Mouse (Mus musculus): ENCODE results near the gene Gm5148. TPM values are rescaled to one million over a fixed set of nuclear protein-coding genes. Genes with fewer than 3 reads are reported as not detected.

The Gm5148 gene
- polyA plus RNA-seq, 1 experiment from 2014 or later, result 8.1 TPM

- WGBS, result 71% methylated on average over 5 of the region's 5 CpGs
- Histone ChIP-seq H3K4me3 (ENCODE audit: low read length) (no peak overlapping the region), H3K4me1 (ENCODE audit: control insufficient read depth, insufficient read depth, low read length) (peaks cover 37% of the 10 kb centered on the region), H3K9me3 (ENCODE audit: control insufficient read depth, low read length) (no peaks in the 10 kb centered on the region), H3K36me3 (ENCODE audit: control insufficient read depth, insufficient read depth, low read length) (no peaks in the 10 kb centered on the region), H3K27ac (ENCODE audit: low read depth, low read length) (no peak overlapping the region), H3K9ac (ENCODE audit: low read depth, low read length) (no peak overlapping the region), H3K27me3 (ENCODE audit: control insufficient read depth, insufficient read depth, low read length) (no peaks in the 10 kb centered on the region), H3K4me2 (replicated peaks; ENCODE audit: low read depth, low read length) (no peak overlapping the region)
- ATAC-seq (ENCODE audit: low FRiP score, low TSS enrichment), result no peak
Measured at GRCm38 (mm10) chr3:37727392-37727791, 3.1 kb upstream of the Gm5148 start.

GRCm38 (mm10) chr3:37726501-37727140, 2.3 kb upstream of the Gm5148 start:
- Histone ChIP-seq H3K4me2 (replicated peaks; ENCODE audit: low read depth, low read length) (no peak overlapping the region), H3K4me1 (ENCODE audit: control insufficient read depth, insufficient read depth, low read length) (peaks cover 37% of the 10 kb centered on the region), H3K9me3 (ENCODE audit: control insufficient read depth, low read length) (no peaks in the 10 kb centered on the region), H3K27ac (ENCODE audit: low read depth, low read length) (no peak overlapping the region), H3K36me3 (ENCODE audit: control insufficient read depth, insufficient read depth, low read length) (no peaks in the 10 kb centered on the region), H3K9ac (ENCODE audit: low read depth, low read length) (no peak overlapping the region), H3K27me3 (ENCODE audit: control insufficient read depth, insufficient read depth, low read length) (no peaks in the 10 kb centered on the region), H3K4me3 (ENCODE audit: low read length) (no peak overlapping the region)
- 82% methylated on average over 4 of the region's 4 CpGs for WGBS
- no peak for ATAC-seq (ENCODE audit: low FRiP score, low TSS enrichment)

DNA sequence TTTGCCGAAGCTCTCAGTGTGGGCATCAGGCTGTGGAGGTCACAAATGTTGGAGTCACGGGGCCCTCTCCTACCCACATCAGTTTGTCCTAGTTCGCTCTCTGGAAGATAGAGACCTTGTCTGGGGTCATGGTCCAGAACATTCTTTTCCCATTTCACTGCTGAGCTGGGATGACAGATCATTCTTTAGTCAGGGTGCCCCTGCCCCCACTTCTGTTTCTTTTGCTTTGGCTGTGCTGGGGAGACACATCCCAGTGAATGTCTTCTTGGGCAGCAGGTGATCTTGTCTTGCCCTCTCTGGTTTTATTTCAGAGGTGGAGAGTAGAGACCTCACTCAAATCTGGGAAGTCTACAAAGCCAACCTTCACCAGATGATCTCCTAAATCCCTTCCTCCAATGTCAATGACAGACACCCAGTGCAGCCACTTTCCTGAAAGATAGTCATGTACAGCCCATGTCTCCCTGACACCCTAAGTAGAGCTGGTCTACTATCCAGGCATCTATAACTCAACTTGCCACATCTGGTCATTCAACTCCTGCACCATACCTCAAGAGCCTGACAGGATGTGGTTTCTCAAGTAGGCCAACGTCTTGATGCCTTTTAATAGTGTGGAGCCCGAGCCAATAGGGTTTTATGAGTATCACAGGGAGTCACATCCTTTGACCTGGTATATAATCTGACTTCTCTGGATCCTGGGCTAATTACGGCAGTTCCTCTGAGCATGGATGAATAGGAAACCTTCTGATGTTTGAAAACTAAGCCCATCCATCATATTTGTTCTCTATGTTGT, 851 bp upstream of the Gm5148 start:
- Histone ChIP-seq H3K36me3 (ENCODE audit: control insufficient read depth, insufficient read depth, low read length) (no peaks in the 10 kb centered on the region), H3K27me3 (ENCODE audit: control insufficient read depth, insufficient read depth, low read length) (no peaks in the 10 kb centered on the region), H3K27ac (ENCODE audit: low read depth, low read length) (peak overlapping the region; percentile 53; the same call in 1 of the 2 replicates), H3K9me3 (ENCODE audit: control insufficient read depth, low read length) (no peaks in the 10 kb centered on the region), H3K4me1 (ENCODE audit: control insufficient read depth, insufficient read depth, low read length) (peaks cover 37% of the 10 kb centered on the region), H3K4me2 (replicated peaks; ENCODE audit: low read depth, low read length) (peak overlapping the region; percentile 58), H3K9ac (ENCODE audit: low read depth, low read length) (no peak overlapping the region), H3K4me3 (ENCODE audit: low read length) (peak overlapping the region; percentile 38; the same call in 1 of the 2 replicates)
- ATAC-seq (ENCODE audit: low FRiP score, low TSS enrichment), result no peak
- WGBS, result 68% methylated on average over 6 of the region's 6 CpGs

GRCm38 (mm10) chr3:37723662-37724170, 574 bp downstream of the Gm5148 start:
- WGBS, result 1% methylated on average over 17 of the region's 17 CpGs
- peak overlapping the region; percentile 56 for H3K9ac ChIP-seq (ENCODE audit: low read depth, low read length)
- peak overlapping the region; percentile 38 for H3K4me3 ChIP-seq (ENCODE audit: low read length)
- H3K27me3 ChIP-seq (ENCODE audit: control insufficient read depth, insufficient read depth, low read length), result no peaks in the 10 kb centered on the region
- no peaks in the 10 kb centered on the region for H3K36me3 ChIP-seq (ENCODE audit: control insufficient read depth, insufficient read depth, low read length)
- H3K4me1 ChIP-seq (ENCODE audit: control insufficient read depth, insufficient read depth, low read length), result peaks cover 24% of the 10 kb centered on the region
- no peaks in the 10 kb centered on the region for H3K9me3 ChIP-seq (ENCODE audit: control insufficient read depth, low read length)
- H3K27ac ChIP-seq (ENCODE audit: low read depth, low read length), result peak overlapping the region; percentile 87
- peak overlapping the region; percentile 58 for H3K4me2 ChIP-seq (replicated peaks; ENCODE audit: low read depth, low read length)
- ATAC-seq (ENCODE audit: low FRiP score, low TSS enrichment), result peak; percentile 54

- H3K4me1 ChIP-seq (ENCODE audit: control insufficient read depth, insufficient read depth, low read length), result peaks cover 18% of the 10 kb centered on the region; the same call in 1 of the 2 replicates
- H3K9ac ChIP-seq (ENCODE audit: low read depth, low read length), result peak overlapping the region; percentile 32; the same call in 1 of the 2 replicates
- peak overlapping the region; percentile 87 for H3K27ac ChIP-seq (ENCODE audit: low read depth, low read length)
- H3K4me2 ChIP-seq (replicated peaks; ENCODE audit: low read depth, low read length), result peak overlapping the region; percentile 58
- 9% methylated on average over 11 of the region's 11 CpGs for WGBS
- H3K4me3 ChIP-seq (ENCODE audit: low read length), result peak overlapping the region; percentile 38; the same call in 1 of the 2 replicates
- no peaks in the 10 kb centered on the region for H3K9me3 ChIP-seq (ENCODE audit: control insufficient read depth, low read length)
- H3K36me3 ChIP-seq (ENCODE audit: control insufficient read depth, insufficient read depth, low read length), result no peaks in the 10 kb centered on the region
- no peaks in the 10 kb centered on the region for H3K27me3 ChIP-seq (ENCODE audit: control insufficient read depth, insufficient read depth, low read length)
- peak; percentile 65; the same call in 1 of the 2 replicates for ATAC-seq (ENCODE audit: low FRiP score, low TSS enrichment)
Measured at GRCm38 (mm10) chr3:37723061-37723521, 1.2 kb downstream of the Gm5148 start.

DNA sequence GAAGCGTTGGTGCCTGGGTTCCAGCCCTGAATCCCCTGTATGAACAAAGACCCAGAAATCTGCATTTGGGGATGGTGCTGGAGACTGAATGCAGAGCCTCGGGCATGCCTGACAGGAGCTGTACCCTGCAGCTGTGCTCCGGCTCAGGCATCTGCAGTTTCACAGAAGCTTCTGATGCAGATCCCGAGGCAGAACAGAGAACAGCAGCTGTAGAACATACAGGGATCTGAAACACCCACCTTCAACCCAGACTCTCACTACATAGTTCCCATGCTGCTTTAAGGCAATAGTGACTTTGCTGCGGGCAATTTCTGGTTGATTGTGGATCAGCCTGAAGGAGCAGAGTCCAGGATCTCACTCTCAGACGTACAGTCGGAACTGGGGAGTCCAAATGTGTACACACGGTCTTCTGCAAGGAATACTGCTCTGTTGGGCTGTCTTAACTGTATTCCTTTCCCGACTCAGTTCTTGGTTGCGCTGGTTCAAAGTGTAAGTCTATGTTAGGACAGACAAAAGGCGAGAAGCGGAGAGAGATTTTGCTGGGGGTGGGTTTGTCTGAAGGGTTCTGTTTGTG, 1.7 kb downstream of the Gm5148 start:
- ATAC-seq (ENCODE audit: low FRiP score, low TSS enrichment), result no peak
- WGBS, result 53% methylated on average over 12 of the region's 12 CpGs

DNA sequence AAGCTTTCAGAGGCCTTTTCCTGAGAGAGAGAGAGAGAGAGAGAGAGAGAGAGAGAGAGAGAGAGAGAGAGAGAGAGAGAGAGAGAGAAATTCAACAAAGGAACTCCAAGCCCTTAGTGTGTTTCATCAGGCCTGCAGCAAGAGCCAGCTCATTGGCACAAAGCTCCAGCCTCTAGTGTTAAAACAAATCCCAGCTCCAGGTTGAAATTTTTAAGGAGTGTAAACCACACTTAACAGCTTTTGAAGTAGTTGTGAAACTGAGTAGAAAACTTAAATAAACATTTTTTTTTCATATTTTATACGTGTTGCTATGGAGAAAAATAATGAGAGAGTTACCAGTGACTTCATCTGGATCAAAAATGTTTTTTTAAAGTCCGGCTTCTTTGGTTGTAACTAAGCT, 7.3 kb downstream of the Gm5148 start:
- no peaks in the 10 kb centered on the region for H3K9me3 ChIP-seq (ENCODE audit: control insufficient read depth, low read length)
- no peak overlapping the region for H3K4me3 ChIP-seq (ENCODE audit: low read length)
- no peak overlapping the region for H3K27ac ChIP-seq (ENCODE audit: low read depth, low read length)
- 90% methylated on average over 2 of the region's 2 CpGs for WGBS
- H3K27me3 ChIP-seq (ENCODE audit: control insufficient read depth, insufficient read depth, low read length), result no peaks in the 10 kb centered on the region
- no peaks in the 10 kb centered on the region for H3K36me3 ChIP-seq (ENCODE audit: control insufficient read depth, insufficient read depth, low read length)
- H3K4me1 ChIP-seq (ENCODE audit: control insufficient read depth, insufficient read depth, low read length), result no peaks in the 10 kb centered on the region
- ATAC-seq (ENCODE audit: low FRiP score, low TSS enrichment), result no peak
- H3K4me2 ChIP-seq (replicated peaks; ENCODE audit: low read depth, low read length), result no peak overlapping the region
- no peak overlapping the region for H3K9ac ChIP-seq (ENCODE audit: low read depth, low read length)

More for the DNA sequence above, 1.7 kb downstream of the Gm5148 start:
- peak overlapping the region; percentile 38; the same call in 1 of the 2 replicates for H3K4me3 ChIP-seq (ENCODE audit: low read length)
- no peaks in the 10 kb centered on the region for H3K27me3 ChIP-seq (ENCODE audit: control insufficient read depth, insufficient read depth, low read length)
- H3K36me3 ChIP-seq (ENCODE audit: control insufficient read depth, insufficient read depth, low read length), result no peaks in the 10 kb centered on the region
- H3K4me1 ChIP-seq (ENCODE audit: control insufficient read depth, insufficient read depth, low read length), result peaks cover 15% of the 10 kb centered on the region; the same call in 1 of the 2 replicates
- peak overlapping the region; percentile 75 for H3K27ac ChIP-seq (ENCODE audit: low read depth, low read length)
- H3K4me2 ChIP-seq (replicated peaks; ENCODE audit: low read depth, low read length), result peak overlapping the region; percentile 58
- H3K9me3 ChIP-seq (ENCODE audit: control insufficient read depth, low read length), result no peaks in the 10 kb centered on the region
- H3K9ac ChIP-seq (ENCODE audit: low read depth, low read length), result peak overlapping the region; percentile 32; the same call in 1 of the 2 replicates

GRCm38 (mm10) chr3:37715734-37716133, 8.6 kb downstream of the Gm5148 start:
- ATAC-seq (ENCODE audit: low FRiP score, low TSS enrichment), result no peak
- WGBS, result 86% methylated on average over 7 of the region's 7 CpGs
- H3K4me3 ChIP-seq (ENCODE audit: low read length), result no peak overlapping the region
- no peaks in the 10 kb centered on the region for H3K4me1 ChIP-seq (ENCODE audit: control insufficient read depth, insufficient read depth, low read length)
- H3K36me3 ChIP-seq (ENCODE audit: control insufficient read depth, insufficient read depth, low read length), result no peaks in the 10 kb centered on the region
- no peak overlapping the region for H3K9ac ChIP-seq (ENCODE audit: low read depth, low read length)
- H3K27ac ChIP-seq (ENCODE audit: low read depth, low read length), result no peak overlapping the region
- H3K4me2 ChIP-seq (replicated peaks; ENCODE audit: low read depth, low read length), result no peak overlapping the region
- no peaks in the 10 kb centered on the region for H3K9me3 ChIP-seq (ENCODE audit: control insufficient read depth, low read length)
- H3K27me3 ChIP-seq (ENCODE audit: control insufficient read depth, insufficient read depth, low read length), result no peaks in the 10 kb centered on the region

All from kidney, embryonic 14.5 days (tissue).